Mouse (Mus musculus) C2C12 (cell line): ENCODE results near the gene Dydc2.

ENCODE experiments used
- CEBPB ChIP-seq: IDR thresholded peaks from one replicate; pipeline ENCODE4 v1.6.1; 2011; ENCODE audit warnings: low read depth, mild to moderate bottlenecking, control low read depth, moderate library complexity
- CTCF ChIP-seq: IDR thresholded peaks from one replicate; pipeline ENCODE4 v1.5.1; 2011; ENCODE audit not compliant: control insufficient read depth, insufficient read depth, insufficient read length
- MAX ChIP-seq: IDR thresholded peaks from one replicate; pipeline ENCODE4 v1.6.1; 2011; ENCODE audit warnings: mild to moderate bottlenecking, control low read depth
- MYOD1 ChIP-seq: IDR thresholded peaks from one replicate; pipeline ENCODE4 v1.6.1; 2011; ENCODE audit warnings: low read depth; ENCODE audit not compliant: control insufficient read depth, insufficient read length
- MYOG ChIP-seq: IDR thresholded peaks from one replicate; pipeline ENCODE4 v1.6.1; 2011; ENCODE audit not compliant: control insufficient read depth, insufficient read length; ENCODE audit errors: extremely low read depth
- USF1 ChIP-seq: IDR thresholded peaks from one replicate; pipeline ENCODE4 v1.6.1; 2011; ENCODE audit warnings: low read depth, mild to moderate bottlenecking, control low read depth, moderate library complexity

DNA sequence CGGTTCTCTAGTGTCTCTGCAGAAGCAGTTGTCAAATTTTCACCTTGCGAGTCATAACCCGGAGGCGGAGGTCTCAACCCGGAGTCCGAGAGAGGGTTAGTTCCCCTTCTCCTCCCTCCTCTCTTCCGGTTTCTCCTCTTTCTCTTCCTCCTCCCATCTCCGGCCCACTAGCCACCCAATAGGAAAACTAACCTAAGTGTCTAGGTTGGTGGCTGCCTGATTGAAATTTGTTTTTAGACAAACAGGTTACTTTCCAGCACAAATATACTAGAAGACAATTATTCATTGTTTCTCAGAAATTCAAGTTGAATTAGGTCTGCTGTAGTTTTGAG, 3.9 kb upstream of the Dydc2 start:
- TF ChIP-seq CTCF = no peak
- TF ChIP-seq CEBPB = no peak
- no peak for TF ChIP-seq MYOG
- TF ChIP-seq MYOD1 = no peak
- no peak for TF ChIP-seq USF1
- no peak for TF ChIP-seq MAX
